Mouse (Mus musculus) mouse trophoblast stem cell (cell line): ENCODE measurements around the gene Tmem44.

Source experiments
- in situ Hi-C, 2 experiments: fragments of 300-500 bp; cut with MseI, MboI; formaldehyde crosslinking; loops; 2 replicates in 1 of 2; 3 replicates in 1 of 2; pipeline ENCODE4 v1.15.1; 2025

Tmem44 gene

DNA sequence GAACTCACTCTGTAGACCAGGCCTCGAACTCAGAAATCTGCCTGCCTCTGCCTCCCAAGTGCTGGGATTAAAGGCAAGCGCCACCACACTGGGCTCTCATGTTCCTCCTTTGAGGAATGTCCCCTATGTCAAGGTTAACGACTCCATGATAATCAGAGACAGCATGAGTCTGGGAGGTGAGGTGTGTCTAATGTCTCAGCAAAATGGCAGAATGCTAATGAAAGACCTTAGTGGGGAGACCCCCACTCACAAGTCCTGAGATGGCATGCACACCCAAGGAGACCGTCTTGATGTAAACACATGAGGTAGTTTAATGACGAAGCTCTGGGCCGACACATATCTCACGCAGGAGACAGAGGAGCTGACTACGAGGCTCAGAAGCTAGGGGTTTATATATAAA, 3.5 kb upstream of the Tmem44 start:
- in situ Hi-C loops: no loop called here

DNA sequence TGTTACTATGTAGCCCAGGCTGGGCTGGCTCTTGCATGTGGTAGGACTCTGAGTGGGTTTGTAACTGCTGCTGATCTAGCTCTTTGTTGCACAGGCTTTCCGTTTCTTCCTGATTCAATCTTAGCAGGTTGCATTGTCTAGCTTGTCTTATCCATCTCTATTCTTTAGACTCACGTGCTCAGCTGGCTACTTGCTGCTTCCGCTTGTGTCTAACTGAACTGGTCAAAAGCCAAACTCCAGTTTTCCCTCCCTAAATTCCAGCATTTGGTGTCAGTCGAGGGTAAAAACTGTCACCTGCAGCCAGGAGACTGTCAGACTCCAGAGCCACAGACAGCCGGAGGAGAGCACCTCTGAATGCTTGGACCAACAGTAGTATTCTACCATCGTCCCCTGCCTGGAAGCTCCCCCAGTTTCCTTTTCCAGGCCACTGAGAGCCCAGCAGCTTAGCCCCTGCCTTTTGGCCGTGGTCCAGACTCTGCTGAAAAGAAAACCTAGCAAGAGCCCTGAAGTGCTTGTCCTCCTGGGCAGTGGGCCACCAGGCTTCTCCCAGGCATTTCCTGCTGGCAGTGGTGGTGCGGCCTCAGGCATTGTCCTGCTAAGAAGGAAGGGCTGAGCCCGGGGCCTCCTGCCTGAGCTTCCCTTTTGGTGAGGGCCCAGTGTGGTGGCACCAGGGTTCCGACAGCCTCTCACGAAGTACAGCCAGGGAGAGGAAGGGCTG, 2.1 kb upstream of the Tmem44 start:
- in situ Hi-C loops: no loop called here

DNA sequence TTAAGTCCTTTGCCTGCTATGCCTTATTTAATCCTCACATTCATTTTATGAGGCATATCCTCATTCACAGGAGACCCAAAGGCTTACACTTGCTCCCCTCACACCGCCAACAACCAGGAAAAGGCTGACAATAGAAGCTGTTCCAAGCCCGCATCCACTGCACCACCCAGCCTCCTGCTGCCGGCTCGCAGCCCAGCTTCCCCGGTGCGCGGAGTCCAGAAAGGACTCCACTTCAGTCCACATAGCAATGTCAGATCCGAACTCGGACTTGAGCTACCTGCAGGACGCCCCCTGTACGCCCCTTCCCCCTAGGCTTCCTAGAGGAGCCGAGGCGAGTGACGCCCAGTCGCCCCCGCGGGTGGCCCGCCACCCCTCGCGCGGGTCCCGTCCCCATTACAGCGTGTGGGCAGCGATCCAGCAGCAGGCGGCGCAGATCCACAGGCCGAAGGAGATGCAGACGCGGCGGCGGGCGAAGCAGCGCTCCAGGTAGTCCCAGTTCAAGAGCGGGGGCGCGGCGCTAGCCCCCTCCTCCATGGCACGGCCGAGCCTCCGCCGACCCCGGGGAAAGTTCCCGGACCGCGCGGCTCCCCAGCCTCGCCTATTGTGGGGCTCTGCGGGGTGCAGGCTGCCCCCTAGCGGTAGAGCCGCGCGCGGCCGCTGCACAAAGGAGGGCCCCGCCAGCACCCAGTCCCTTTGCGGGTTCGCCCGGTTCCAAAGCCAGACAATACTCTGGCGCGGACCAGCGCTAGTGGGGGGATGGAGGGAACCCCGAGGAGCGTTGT, 485 bp downstream of the Tmem44 start:
- in situ Hi-C loops: no loop called here

DNA sequence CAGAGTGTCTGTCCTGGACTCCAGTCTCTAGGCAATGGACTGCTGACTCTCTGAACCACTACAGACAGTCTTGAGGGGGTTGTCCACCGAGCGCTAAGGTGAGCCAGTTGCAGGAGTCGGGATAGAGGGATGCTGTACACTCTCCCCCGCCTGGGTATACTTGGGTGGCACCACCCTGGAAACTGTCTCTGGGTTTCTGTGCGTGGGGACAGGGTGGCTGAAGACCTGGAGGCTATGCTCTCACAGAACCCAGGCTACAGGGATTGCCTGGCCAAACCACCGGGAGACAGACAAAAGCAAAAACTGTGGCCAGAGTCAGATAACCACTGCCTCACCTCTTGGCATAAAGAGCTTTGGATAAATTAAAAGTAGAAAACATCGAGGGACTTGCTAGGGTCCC, 1.1 kb downstream of the Tmem44 start:
- in situ Hi-C loops: no loop called here

DNA sequence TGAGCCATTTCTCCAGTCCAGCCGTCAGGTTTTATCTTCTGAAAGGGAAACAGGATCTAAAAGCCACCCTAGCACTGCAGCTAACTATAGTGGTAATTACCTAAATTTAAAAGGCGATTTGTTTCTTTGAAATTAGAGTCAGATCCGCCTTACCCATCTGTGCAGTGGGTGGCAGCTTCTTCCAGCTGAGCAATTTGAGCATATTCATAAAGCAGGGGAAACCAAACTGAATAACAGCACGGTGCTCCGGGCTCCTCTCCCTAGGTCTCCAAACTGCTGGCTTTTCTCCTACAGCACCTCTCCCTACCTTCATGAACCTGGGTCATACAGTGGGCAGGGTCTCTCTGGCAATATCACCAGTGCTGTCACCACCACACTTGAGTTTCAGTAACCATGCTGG, 2.4 kb downstream of the Tmem44 start:
- in situ Hi-C loops: no loop called here

DNA sequence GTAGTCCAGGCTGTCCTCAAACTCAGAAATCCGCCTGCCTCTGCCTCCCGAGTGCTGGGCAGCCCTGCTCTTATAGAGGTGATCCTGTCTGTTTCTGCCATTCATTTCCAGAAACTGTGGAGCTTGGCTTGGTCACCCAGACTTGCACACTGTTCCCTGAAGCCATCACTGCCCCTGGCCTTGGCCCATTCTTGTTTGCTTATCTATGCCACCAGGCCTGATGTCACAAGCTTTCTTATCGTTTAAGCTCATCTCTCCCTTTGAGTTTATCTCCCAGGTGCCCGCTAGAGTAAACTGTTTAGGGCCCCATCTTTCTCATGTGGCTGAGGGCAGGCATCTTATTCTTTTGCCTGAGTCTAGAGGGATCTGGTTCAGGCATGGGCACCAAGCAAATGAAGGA, 5.9 kb downstream of the Tmem44 start:
- in situ Hi-C loops: no loop called here

DNA sequence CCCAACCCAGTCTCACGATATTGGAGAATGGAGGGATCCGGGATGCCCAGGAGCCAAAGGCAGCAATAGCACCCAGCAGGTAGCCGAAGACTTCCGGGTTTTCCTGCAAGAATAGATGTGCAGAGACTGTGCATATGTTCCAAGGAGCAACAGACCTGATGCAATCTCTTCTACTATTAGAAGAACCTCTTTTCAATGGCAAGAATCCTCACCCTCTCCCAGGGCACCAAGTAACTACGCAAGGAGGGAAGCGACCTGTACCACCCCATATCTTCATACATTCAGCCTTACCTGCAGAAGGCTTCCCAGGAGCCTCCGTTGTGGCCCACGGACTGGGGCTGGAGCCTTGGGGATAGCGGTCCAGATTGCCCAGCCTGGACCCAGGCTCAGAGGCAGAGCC, 7.3 kb downstream of the Tmem44 start:
- in situ Hi-C loops: no loop called here

DNA sequence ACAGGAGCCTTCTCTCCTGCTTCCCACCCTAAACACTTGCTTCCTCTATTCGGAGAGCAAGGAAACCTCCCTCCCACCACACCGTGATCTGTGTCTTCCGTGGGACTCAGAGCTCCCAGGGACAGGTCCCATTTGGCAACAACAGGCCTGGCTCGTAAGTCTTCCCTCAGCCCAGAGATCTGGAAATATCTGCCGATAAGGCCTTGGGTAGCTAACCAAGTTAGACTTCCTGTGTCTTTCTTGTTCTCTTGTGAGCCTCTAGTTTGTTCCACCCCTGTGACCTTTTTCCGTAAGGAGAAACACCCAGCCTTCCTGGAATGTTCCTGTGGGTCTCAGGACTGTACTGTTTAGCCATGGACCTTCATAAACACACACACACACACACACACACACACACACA, 7.8 kb downstream of the Tmem44 start:
- in situ Hi-C loops: no loop called here

DNA sequence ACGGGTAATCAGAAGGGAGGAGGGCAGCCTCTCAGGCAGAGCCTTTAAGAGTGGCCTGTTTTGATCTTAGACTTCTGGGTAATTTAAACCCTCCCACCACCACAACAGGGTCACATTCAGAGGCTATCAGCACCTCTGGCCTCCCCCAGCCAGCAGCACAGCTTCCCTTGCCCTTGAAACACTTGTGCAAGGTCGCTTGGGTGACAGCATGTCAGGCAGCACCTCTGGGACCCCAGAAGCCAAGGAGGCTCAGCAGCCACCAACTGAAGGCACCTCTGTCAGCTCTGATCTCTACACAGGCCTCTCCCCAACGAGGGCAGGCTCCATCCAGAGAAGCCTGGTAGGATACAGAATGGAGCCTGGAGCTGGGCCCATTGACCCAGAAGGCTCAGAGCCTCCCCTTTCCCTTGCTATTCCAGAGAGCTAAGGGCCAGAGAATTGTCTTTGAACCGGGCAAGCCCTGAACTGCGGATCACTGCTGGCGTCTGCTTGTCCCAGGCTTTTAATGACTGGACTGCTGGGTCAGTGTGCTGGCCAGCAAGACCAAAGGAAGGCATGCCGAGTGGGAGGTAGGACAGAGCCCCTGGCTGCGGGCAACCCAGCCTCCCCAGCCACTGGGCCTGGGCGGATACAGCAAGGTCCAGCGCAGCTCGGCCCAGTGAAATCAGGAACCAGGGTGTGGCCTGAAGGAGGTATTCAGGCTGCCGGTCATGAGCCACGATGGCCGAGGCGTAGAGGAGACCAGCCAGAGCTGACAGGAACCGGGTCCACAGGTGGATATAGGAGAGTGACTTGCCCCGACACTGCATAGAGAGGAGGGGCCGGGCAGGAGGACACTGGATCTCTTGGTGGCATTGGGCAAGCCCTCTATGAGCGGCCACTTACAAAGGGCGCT, 10.3 kb downstream of the Tmem44 start:
- in situ Hi-C loops: no loop called here

DNA sequence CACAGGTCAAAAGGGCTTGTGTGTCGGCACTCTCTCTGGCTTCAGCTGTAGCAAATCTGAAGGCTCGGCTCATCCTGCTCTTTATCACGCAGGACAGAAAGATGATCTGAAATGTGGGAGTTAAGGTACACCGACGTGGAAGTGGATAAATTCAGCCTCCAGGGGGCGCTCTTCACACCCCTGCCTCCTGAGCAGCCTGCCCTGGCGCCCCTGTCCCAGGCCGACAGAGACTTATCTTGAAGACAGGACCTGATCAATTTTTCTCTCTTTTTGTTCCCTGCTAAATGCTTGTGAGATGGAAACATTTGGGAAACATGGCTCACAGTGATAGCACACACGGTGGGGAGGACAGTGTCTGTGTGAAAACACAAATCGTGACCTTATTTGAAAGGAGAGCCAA, 11.2 kb downstream of the Tmem44 start:
- in situ Hi-C loops: no loop called here

DNA sequence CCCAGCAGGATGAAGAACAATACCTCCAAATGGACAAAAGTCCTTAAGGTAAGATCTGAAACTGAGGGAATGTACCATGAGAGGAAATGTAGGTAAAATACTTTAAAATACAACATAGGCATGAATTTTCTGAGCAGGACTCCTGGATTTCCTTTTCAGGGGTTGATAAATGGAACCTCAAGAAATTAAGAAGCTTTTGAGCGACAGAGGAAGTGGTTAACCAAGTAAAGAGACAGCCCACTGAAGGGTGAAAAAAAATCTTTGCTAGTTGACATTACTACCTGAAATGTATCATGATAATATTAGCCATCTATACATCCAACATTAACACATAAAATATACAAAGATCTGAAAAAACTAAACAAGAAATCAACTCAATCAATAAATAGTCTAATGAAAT, 15.6 kb downstream of the Tmem44 start:
- in situ Hi-C loops: no loop called here

DNA sequence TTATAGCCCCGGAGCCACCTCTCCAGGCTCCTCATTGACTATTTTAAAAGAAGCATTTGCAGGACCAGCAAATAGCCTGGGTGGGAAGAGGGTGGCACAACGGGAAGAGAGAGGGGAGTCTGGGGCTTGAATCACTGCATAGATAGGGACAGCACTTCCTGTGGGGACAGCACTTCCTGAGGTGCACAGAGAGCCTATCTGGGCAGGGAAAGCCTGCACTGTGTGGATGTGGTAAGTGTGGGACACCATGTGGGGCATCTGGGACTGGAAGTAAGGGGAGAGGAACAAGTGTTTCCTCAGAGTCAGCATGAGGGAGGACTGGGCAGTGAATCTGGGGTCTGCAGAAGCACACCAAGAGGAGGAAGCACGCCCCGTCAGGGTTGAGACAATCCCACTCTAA, 17.1 kb downstream of the Tmem44 start:
- in situ Hi-C loops: no loop called here

DNA sequence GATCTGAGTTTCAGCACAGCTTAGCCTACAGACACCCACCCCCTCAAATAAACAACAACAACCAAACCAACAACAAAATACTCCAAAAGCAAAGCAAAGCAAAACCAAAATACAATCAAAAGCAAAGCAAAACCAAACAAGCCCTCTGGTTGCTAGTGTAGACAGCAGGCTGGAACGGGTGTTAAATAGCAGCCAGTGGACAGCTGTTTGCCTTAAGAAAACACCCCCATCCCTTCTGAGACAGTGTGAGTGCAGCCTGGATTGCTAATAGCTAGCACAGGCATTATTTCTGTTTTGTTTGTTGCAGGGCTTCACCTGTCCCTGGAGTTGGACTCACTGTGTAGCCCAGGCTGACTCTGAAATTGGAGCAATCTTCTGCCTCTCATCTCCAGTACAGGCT, 17.7 kb downstream of the Tmem44 start:
- in situ Hi-C loops: no loop called here

DNA sequence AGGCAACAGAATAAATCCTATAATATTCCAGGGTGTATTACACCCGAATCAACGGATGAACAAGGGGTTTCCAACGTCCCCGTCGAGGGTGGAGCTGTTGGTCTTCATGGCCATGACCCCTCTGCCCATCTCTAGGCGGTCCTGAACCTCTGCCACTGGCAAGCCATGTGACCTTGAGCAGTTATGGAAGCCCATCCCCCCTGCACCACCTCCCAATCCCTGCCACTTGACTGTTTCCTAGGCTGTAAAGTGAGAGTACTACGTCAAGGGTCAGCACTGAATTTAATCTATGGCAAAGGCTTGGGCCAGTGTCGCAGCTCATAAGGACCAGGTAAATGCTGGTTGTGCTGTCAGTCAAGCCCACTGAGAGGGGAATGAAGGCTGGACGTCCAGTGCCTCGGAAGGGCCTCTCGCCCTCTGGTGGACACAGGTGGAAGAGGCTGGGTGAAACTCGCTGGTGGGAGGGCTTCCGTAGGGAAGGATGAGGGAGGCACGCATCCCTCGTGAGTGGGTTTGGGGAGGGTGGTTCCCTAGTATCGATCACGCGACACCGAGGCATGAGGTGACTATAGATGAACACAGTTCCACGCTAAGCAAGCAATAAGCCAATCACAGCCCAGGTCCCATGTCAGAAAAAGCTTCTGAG, 18.8 kb downstream of the Tmem44 start:
- in situ Hi-C loops: no loop called here

DNA sequence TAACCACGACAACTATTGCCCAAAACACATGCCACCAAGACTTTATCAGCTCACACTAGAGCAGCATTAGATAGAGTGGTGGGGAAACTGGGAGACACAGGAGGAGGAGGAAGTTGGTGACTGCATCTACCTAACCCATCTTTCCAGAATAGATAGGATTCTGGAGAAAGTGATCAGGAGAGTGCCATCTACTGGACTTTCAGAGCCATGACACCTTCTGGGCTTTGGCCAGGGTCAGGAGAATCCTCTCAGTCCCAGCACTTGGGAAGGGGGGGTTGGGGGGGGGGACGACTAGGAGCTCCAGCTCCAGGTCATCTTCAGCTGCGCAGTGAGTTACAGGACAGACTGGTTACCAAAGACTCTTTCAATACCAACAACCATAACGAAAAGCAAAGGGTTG, 19.8 kb downstream of the Tmem44 start:
- in situ Hi-C loops: no loop called here

DNA sequence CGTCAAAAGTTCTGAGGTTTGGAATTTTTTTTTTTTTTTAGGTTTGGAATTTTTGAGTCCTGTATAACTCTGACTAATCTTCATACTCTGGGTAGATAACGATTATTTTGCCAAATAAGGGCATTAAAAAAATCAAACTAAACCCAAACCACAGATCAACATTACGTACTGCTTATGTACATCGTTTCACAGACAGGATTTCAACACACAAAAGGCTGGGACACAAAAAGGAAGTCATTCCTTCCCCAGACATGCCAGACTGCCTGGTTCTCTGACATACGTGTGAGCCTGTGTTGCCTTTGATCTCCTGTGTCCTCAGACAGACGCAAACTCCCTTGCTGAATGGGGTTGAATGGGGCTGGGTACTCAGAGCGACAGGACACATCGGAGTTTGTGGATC, 22.3 kb downstream of the Tmem44 start:
- in situ Hi-C loops: loop anchor here in 1 of 2 experiments (10.0 kb wide), 1 partner anchor 264 kb away; the partner anchor contains the start of gene Cpn2

DNA sequence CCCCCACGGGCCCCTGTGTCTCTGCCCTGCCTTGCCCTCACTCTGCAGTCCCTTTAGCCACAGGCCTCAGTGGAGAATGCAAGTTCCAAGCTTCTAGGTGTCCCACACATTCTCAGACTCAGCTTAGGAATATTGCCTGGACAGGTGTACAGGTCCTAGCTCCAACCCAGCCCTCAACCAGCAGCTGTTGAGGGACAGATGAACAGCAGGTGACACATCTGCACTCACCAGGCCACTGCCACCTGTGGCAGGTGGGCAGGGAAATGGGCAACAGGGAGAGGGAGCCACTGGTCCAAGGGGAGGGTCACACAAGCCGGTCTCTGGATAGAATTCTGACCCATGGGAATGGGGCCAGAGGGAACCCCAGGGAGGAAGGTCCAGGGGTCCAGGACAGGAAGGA, 22.8 kb downstream of the Tmem44 start:
- in situ Hi-C loops: loop anchor here in 1 of 2 experiments (10.0 kb wide), 1 partner anchor 263 kb away; the partner anchor contains the start of gene Cpn2

DNA sequence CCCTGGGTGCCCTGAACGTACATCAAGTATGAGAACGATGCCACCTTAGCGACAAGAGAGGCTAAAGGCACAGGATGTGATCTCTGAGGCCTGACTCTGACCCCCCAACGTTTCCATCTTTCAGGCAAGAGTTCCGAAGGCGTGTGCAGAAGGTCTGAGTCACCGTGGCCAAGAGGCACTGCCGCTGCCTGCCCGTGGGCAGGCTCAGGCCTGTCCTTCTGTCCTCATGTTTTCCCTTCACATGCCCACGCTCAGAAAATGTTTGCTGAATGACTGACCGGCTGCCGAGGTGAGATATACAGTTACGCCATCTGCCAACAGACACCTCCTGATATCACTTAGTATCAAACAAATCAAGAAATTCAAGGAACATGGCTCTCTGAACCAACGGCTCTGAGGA, 24.9 kb downstream of the Tmem44 start:
- in situ Hi-C loops: loop anchor here in 1 of 2 experiments (10.0 kb wide), 1 partner anchor 261 kb away; the partner anchor contains the start of gene Cpn2

DNA sequence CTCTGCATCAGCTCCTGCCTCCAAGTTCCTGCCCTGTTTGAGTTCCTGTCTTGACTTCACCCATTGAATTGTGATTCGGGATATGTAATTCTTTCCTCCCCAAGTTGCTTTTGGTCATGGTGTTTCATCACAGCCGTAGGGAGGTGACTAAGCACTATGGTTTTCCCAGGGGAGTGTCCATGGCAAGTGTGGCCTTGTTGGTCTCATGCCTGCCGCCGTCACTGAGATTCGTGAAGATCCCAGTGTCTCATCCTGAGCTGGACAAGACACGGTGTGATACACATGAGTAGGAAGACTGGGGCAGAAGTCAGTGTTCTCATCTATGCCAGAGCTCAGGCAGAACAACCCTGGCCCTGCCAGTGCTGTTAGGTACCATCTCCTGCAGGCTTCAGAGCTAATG, 26.2 kb downstream of the Tmem44 start:
- in situ Hi-C loops: loop anchor here in 1 of 2 experiments (10.0 kb wide), 1 partner anchor 260 kb away; the partner anchor contains the start of gene Cpn2

DNA sequence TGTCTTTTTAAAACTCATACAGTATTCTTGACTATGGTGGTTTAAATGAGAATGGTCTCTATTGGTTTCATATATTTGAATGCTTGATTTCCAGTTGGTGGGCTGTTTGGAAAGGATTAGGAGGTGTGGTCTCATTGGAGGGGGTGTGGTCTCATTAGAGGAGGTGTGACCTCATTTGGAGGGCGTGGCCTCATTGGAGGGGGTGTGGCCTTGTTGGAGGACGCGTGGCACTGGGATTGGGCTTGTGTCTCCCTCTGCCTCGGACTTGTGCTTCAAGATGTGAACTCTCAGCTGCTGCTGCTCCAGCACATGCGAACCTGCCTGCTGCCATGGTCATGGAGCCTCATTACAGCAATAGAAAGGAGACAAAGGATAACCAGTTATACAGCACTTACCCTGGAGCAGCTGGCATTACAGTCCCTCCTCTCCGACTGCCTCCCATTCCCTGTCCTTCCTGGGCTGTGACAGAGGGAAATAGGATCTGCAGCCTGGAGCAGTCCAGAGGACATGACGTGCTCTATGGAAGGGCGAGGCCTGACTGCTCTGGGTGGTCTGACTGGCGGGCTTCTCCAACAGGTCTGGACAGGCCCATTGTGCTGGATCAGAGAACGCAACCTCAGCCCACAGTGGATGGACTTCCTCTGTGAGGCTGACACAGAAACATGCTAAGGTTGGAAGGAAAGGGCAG, 28.2 kb downstream of the Tmem44 start:
- in situ Hi-C loops: loop anchor here in 1 of 2 experiments (10.0 kb wide), 1 partner anchor 258 kb away; the partner anchor contains the start of gene Cpn2

DNA sequence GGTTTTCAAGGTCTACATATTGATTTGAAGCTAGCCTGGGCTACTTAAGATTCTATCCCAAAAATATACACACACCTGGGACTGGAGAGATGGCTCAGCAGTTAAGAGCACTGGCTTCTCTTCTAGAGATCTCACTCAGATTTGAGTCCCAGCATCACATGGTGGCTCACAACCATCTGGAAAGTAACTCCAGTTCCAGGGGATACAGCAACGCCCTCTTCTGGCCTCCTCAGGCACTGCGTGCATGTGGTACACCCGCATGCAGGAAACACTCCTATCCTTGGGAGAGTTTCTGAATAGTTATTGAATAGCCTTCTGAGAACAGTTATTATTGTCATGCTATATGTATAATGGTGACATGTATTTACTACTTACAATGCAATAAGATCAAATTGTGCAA, 29.5 kb downstream of the Tmem44 start:
- in situ Hi-C loops: loop anchor here in 1 of 2 experiments (10.0 kb wide), 1 partner anchor 256 kb away; the partner anchor contains the start of gene Cpn2
